Mouse (Mus musculus) embryo, embryonic 10 days (tissue): ENCODE results near the gene Camk2n1.

Experiments
- DNase-seq: peaks from one replicate; pipeline ENCODE4 v3.0.0-alpha.2; 2015; ENCODE audit warnings: low spot score

Camk2n1 gene

DNA sequence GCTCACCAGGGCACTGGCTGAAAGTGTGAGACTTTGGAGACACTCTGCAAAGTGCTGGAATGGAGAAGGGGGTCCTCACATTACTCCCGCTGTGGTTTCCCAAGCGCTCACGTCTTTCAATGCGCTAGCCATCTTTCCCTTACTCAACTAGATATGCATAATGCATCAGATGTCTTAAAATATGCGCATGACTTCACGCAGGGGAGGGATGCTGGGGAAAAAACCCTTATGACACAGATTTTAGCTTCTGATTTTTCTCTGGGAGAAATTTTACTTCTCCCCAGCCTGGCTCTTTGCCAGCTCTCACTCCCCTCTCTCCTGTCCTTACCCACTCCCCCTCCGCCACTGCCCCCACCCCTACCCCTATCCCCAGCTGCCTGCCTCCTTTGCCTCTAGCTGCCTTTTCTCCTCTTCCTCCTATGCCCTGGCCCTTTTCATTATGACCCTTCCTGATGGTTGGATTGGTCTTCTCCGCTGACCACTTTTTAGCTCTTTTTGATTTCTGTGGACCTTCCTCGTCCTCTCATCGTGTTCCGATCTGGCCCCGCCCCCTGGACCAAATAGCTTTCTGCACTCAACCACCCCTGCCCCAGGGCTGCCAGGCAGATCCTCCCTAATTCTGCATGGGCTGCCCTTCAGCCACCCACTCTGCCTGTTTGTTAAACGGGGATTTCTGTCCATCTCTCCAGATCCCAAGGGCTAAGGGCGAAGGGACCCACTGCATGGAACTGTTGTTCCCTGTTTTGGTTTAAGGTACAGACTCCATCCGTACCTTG, 6.1 kb upstream of the Camk2n1 start:
- no peak for DNase-seq

DNA sequence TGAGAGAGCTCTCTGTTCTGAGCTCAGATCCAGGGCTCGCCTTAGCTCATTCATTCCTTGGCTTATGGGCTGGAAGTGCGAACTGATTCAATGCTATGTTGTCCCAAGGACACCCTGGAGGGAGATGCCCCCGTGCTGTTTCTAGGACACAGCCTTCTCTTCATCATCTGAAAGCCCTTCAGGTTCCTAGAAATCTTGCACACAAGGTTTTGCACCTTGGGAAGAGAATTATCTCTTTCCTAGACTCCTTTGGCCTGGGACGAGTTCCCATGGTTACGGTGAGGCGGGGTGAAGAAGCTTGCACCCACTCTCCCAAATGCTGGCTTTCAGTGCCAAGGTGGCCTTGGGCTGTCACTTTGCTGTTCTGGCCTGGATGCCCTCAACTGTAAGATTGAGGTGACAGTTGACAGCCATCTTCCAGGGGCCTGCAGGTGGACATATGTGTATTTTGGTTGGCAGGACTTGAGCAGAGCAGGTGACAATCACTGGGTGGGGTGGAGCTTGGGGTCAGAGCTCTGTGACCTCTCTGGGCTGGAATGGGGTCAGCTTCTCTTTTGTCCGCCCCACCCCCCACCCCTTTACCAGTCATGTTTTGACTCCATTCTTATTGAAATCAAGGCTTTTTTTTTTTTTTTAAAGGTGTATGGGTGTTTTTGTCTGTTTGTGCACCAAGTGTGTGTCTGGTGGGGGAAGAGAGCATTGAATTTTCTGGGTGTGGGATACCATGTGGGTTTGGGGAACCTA, 5.1 kb upstream of the Camk2n1 start:
- peak; percentile 17 for DNase-seq

DNA sequence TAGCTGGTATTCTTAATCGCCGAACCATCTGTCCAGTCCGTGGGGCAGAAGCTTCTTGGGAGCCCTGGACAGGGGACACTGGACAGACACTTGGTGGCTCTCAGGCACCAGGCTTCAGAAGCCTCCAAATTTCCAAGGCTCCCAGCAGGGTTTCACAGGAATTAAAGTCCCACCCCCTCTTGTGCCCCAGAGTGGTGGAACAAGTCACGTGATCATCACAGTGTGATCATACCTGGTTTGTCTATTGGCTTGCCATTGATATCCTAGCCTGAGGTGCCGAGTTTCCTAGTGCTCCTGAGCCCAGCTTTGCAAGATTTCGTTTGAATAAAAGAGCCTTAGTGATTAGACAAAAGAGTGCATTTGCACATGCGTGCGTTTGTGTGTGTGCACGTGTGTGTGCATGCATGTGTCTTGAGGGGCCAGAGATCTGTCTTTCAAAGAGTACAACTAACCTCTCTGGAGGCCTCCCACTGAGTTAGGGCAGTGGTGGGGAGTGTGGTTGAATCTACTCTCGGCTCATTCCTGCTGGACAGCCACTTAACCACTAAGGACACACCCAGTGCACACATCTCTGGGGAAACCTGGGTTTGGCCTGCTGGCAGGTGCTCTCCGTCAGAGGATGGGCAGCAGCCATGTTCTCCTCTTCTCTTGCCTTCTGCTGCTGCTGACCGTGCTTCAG, 4.3 kb upstream of the Camk2n1 start:
- no peak for DNase-seq

DNA sequence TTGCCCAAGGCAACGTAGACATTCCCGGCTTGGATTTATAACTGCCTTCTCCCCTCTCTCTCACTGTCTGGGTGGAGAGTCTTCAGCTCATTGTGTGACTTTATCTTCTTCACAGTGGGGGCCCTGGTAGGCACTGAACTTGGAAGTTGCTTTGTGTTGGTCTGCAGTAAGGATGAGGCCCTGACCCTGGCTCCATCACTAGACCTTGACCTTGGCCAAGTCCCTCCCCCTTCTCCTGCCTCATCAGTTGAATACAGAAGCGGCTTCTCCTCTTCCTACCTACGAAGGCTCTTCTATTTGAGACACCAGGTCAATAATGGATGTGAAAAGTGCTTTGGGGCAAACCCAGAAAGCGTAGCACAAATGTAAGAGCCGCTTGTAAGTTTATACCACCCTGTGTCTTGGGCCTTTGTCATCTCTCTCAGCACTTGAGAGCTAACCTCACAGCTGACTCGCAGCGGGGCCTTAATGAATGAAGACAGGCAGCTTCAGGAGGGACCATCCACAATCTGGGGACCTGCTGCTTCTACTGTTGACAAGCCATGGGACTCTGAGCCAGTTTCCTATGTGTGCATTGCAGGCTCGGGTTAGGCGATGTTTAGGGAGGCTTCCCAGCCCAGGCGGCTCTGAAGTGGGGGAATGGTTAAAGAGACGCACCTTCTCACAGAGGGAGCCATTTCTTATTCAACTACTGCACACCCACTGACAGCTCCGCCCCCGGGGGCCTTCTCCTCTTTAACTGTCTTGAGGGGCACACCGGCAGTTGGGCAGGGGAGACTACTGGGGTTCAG, 1.6 kb upstream of the Camk2n1 start:
- DNase-seq: no peak

DNA sequence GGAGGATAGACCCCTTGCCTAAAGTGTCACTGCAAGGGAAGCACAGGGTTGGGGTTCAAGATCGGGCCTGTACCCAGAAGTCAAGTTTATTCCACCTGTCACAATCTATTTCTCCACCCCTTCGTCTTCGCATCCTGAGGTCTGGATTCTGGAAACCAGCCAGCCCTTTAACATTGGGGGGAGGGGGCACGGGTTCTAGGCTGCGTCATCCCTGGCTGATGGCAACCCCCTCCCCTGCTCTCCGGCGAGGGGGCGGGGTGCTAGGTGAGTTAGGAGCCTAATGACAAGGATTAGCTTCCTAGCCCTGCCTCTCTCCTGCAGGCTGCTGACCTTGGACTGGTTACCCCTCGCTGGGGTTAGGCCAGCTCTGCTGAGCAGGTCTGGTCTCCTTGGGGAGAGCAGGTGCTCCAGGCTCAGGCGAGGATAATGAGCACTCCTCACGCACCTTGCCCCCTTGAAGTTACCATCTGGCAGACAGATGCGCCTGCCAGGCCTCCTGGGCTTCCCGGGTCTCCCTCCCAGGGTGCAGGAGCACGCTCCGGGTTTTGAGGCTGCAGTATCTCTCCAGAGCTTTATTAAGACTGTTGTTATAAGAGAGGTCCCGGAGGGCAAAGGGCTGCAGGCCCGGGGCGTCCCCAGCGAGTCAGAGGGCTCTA, 889 bp upstream of the Camk2n1 start:
- peak; percentile 43 for DNase-seq

DNA sequence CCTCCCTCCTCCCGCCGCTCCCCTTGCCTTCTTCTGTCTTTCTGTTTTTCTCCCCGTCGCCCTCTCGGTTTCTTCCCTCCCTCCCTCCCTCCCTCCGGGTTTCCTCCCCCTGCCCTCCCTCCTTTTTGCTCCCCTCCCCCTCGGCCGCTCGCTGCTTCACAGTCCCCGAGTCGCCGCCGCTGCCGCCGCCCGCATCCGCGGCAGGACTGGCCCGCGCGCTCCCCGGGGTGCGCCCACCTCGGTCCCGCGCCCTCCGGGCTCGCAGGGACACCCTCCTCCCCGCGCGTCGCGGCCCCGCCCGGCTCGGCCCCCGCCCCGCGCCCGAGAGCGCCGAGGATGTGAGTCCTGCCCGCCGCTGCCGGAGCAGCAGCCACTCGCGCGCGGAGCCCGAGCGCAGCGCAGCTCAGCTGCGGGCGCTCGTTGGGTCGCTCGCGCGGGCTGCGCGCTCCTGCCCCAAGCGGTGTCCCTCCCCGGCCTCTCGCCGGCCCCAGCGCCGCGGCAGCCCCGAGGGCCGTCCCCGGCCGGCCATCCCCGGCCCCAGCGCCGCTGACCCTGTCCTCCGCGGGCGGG, 542 bp downstream of the Camk2n1 start:
- peak; percentile 58 for DNase-seq

DNA sequence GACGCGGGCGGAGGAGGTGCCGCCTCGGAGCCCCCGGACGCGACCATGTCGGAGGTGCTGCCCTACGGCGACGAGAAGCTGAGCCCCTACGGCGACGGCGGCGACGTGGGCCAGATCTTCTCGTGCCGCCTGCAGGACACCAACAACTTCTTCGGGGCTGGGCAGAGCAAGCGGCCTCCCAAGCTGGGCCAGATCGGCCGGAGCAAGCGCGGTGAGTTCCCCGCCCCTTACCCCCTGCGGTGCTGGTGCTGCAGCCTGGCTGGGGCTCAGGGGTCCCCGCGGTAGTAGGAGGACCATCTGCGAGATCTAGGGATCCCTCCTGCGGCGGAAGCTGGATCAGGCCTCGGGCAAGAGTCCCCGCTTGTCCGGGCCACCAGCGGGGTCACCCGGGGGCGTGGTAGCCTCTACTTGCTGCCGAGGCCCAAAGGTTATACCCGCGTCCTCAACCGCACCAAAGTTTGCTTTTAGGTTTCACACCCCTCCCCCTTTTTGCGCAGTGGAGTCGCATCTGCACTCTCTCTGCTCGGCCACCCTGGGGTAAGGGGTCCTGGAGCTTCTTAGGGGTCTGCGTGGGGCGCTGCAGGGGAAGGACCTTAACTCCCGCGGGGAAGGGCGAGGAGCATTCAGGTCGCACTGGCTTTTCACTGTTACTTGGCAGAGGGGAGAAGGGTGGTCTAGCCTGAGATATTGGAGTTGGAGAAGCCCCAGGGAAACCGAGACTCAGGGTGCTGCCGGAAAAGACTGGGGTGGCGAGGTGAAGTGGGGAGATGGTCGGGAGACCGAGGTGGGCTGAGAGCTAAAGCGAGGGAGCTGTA, 1.2 kb downstream of the Camk2n1 start:
- DNase-seq: peak; percentile 61

DNA sequence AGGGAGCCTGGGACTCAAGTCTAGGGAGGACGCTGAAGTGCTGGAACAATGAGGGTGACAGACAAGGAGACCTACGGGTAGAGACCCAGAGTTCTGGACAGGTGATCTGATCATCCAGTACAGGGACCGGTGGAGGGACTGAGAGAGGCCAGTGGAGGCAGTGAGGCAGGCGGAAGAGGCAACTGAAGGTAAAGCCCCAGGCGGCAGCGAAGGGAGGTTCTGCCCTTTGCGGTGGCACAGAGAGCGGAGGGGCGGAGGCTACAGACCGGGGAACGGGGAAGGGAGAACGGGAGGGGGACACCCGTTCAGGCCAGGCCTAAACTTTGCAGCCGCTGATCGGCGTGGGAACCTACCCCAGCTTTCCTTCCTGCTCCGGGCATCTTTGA, 1.8 kb downstream of the Camk2n1 start:
- DNase-seq: peak; percentile 48

DNA sequence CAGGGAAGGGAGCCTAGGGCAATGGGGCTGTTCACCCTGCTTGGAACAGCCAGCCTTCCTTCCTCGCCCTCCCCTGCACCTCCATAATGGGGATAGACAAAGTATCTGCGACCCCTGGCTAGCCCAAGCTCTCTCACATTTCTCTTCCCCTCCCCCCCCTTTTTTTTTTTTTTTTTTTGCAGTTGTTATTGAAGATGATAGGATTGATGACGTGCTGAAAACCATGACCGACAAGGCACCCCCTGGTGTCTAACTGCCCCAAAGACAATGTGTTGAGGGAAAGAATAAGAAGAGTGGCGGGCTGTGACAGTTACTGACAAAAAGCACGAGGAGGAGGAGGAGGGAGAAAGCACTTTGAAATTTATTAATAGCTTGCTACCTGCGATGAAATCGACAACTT, 2.4 kb downstream of the Camk2n1 start:
- peak; percentile 45 for DNase-seq

DNA sequence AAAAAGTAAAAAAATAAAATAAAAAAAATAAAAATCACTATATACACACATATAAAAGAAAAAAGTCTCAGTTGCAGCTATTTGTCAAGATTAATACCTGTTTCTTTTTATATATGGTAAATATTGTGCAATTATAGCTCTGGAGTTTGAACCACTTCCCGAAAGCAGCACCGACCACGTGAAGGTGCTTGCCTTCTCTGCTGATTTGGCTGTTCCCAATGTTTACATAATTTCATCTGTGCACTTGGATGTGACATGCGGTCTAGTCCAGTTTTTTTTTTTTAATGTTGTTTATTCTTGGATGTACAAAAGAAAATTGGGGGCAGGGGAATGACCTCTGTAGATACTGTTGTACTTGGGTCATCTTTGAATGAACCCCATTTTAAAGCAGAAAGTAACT, 3.0 kb downstream of the Camk2n1 start:
- DNase-seq: no peak

DNA sequence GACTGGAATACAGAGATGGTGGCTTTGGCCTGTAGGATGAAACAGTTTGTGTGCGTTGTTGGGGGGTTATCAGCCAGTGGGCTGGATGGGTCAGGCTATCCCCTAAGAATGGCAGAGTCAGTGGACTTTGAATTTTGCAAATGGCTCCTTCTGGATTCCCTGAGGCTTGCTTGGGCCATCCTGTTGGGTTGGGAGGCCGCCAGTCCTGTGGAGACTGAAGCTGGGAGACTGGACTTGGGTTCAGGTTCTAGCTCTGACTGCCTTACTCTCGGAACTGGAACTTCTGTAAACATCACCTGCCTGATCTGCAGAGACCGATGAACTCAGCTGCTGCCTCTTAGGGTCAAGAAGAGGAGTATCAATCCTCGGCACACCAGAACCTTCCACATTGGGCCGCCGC, 4.1 kb downstream of the Camk2n1 start:
- no peak for DNase-seq

DNA sequence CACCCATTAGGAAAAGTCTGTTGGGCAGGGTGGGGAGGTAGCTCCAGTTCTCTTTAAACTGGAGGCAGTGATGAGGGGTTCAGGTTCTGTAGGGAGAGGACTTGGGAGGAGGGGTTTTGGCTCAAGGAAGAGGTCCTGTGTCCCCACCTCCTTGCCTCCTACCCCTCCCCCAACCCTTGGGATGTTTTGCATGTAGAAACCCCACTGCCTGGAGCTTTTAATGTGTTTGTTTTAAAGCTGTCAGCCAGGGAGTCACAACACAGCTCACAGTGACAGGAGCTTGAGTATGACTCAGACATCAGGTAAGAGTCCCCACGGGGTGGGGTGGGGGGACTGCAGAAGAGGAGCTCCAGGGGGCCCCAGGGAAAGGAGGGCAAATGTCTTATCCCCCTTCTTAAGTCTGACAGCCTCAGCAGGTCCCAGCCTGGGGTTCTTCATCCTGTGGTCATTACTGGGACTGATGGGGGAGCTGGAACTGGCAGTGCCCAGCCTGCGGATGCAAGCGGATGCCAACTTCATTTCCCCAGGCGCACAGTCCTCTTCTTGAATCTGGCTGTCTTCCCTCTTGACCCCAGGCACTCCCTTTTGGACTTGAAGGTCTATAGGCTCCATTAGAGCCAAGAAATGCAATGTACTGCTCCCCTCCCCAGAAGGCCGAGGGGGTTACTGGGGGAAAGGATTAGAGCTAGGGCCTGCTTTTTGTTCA, 4.8 kb downstream of the Camk2n1 start:
- DNase-seq: no peak

DNA sequence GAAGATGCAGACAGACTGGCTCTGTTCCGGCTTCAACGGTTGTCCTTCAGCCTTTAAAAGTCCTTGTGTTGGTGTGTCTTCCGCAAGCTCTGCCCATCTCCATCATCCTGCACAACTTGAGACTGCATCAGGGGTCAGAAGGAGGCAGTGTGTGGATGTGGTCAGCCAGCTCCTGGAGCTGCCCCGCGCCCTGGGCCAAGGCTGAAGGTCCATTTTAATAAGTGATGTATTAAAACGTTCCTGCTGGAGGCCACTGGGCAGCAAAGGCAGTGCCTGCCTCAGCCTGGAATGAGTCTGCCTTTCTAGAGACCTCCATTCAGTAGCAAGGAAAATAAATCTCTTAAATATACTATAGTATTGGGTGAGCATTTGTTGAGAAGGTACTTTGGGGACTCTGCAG, 5.7 kb downstream of the Camk2n1 start:
- DNase-seq: no peak

DNA sequence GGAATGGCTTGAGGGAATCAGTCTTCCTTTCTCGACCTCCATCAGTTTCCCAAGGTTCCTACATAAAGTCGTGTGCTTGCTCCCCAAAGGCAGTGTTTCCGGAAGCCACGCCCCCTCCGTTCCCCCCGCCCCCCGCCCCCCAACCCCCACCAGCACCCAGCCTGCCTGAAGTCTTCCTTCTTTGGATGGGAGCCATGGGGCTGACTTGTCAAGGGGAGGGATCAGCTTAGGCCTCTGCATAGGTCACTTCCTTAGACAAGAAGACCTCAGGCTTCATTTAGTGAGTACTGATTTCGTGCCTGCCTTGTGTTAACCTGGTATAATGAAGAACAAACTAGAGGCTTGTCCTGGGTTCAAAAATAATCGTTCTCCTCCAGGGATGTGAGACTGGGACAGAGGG, 6.8 kb downstream of the Camk2n1 start:
- DNase-seq: no peak

DNA sequence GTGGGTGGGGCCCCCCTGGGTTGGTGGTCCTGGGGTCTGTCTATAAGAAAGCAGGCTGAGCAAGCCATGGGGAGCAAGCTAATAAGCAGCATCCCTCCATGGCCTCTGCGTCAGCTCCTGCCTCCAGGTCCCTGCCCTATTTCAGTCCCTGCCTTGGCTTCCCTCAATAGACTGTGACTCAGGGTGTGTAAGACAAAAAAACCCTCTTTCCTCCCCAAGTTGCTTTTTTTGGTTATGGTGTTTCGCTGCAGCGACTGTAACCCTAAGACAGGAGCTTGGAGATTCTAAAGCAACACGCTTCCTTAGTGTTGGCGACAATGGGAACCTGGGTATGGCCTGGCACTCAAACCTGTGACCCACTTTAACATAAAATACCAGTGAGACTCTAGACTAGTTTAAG, 7.4 kb downstream of the Camk2n1 start:
- no peak for DNase-seq

DNA sequence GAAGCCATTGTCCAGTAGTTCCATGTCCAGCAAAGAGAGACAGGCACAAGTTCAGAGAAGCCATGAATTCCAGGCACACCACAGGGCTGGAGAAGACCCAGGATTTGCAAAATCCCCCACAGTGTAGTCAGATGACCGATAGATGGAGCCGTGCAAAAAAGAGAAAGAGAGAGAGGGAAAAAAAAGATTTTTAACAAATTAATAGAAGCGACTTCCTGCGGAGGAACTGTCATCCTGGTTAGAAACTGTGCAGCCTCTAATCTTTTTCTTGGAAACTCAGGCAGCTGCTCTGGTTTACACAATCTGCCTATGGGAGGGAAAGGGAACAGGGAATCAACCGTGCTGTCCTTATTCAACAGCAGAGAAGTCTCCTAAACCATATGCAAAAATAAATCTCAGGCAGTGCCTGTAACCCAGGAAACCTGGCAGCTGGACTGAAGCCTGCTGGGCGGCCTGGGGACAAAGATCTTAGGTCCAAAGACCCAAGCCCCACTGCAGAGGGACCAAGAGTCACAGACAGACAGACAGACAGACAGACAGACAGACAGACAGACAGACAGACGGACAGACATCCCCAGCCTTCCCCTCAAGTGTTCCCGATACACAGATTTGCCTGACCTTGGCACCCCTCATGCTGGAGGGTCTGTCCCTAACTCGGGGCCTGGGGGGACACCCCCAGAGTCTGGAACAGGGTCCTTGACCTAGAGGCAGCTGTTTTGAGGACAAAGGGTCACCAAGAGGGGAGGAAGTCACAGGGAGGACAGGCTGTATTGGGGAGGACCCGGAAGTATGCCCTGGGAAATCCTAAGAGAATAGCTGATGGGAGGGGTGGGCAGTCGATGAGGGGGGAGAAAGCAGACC, 9.1 kb downstream of the Camk2n1 start:
- peak; percentile 29 for DNase-seq

DNA sequence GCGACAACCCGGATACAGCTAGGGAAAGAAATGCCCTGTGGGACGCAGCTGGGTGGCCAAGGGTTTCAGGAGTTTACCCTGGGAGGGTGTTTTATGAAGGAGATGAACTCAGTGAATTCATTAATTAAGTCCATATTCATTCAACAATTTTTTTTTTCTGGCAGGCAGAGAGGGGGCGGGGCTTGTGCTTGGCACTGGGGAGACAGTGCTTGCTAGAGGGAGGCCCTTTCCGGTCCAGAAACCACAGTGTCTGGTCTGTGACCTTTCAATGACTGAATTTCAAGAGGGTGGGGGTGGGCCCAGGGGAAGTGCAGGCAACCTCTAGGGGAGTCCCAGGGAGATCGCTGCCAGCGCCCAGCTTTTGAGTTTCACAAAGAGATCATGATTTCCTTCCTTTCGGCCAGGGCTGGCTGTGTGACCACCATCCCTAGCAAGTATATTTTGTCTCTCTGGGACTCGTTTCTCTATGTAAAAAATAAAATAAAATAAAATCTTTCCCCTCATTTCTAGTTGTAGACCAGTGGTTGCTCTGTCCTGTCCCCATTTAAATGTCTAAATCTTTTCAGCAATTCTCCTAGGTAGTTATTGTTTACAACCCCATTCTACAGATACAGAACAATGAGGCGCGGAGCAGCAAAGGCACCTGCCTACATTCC, 9.8 kb downstream of the Camk2n1 start:
- peak; percentile 65 for DNase-seq

DNA sequence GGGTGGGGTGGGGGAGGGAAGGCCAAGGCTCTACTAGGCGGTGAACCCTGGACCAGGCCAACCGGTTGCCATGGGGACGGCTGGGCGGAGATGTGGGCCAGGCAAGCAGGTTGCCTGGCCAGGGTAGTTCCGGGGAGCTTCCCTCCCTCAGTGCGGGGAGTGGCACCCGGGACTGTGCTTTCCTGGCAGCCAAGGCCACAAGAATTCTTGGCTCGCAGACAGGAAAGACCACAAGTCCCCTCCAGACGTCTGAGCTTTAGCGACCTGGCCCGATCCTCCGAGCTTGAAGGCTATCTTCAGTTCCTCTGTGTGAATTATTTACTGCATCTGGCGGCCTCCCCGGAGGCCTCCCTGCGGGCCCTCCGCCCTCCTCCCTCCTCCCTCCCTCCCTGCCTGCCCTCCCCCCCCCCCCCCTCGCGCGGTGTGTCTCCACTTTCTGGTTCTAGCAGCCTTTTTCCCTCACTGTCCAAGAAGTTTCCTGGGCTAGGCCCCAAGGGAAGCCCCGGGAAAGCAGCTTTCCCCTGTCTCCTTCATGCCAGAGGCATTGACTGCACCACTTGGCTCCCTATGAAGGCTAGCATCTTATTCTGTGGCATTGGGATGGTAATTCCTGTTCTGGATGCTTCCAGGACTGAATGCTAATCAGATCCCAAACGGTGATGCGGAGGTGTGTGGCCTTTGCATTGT, 10.7 kb downstream of the Camk2n1 start:
- DNase-seq: peak; percentile 85
